Mouse (Mus musculus): ENCODE measurements around the gene Aaed1. TPM values are rescaled to one million over a fixed set of nuclear protein-coding genes. Genes with fewer than 3 reads are reported as not detected.

The Aaed1 gene
- polyA plus RNA-seq, 1 experiment, result 15.6 TPM

GRCm38 (mm10) chr13:64240626-64241025 is 71.9 kb downstream of the Aaed1 start:
- Histone ChIP-seq H3K27me3 (ENCODE audit: control insufficient read depth, insufficient read depth, low read length) (no peaks in the 10 kb centered on the region), H3K27ac (ENCODE audit: control insufficient read depth, insufficient read depth, low read depth, low read length) (no peak overlapping the region), H3K36me3 (ENCODE audit: control insufficient read depth, insufficient read depth, low read length) (no peaks in the 10 kb centered on the region), H3K4me3 (ENCODE audit: control insufficient read depth, low read depth, low read length) (no peak overlapping the region), H3K4me1 (ENCODE audit: control insufficient read depth, insufficient read depth, low read length) (no peaks in the 10 kb centered on the region)
- no peak for TF ChIP-seq CTCF (IDR thresholded peaks at IDR 0.05; ENCODE audit: control insufficient read depth, insufficient read depth, insufficient replicate concordance, low read depth, low read length)
- TF ChIP-seq POLR2A (IDR thresholded peaks at IDR 0.05; ENCODE audit: control insufficient read depth, low read depth, low read length), result no peak

- Histone ChIP-seq H3K27me3 (ENCODE audit: control insufficient read depth, insufficient read depth, low read length) (no peaks in the 10 kb centered on the region), H3K4me3 (ENCODE audit: control insufficient read depth, low read depth, low read length) (no peak overlapping the region), H3K4me1 (ENCODE audit: control insufficient read depth, insufficient read depth, low read length) (no peaks in the 10 kb centered on the region), H3K36me3 (ENCODE audit: control insufficient read depth, insufficient read depth, low read length) (no peaks in the 10 kb centered on the region), H3K27ac (ENCODE audit: control insufficient read depth, insufficient read depth, low read depth, low read length) (no peak overlapping the region)
- no peak for TF ChIP-seq CTCF (IDR thresholded peaks at IDR 0.05; ENCODE audit: control insufficient read depth, insufficient read depth, insufficient replicate concordance, low read depth, low read length)
- no peak for TF ChIP-seq POLR2A (IDR thresholded peaks at IDR 0.05; ENCODE audit: control insufficient read depth, low read depth, low read length)
Measured at GRCm38 (mm10) chr13:64237681-64238157, 74.8 kb downstream of the Aaed1 start.

- H3K4me3 ChIP-seq (ENCODE audit: control insufficient read depth, low read depth, low read length), result no peak overlapping the region
- H3K36me3 ChIP-seq (ENCODE audit: control insufficient read depth, insufficient read depth, low read length), result no peaks in the 10 kb centered on the region
- no peaks in the 10 kb centered on the region for H3K4me1 ChIP-seq (ENCODE audit: control insufficient read depth, insufficient read depth, low read length)
- no peaks in the 10 kb centered on the region for H3K27me3 ChIP-seq (ENCODE audit: control insufficient read depth, insufficient read depth, low read length)
- no peak overlapping the region for H3K27ac ChIP-seq (ENCODE audit: control insufficient read depth, insufficient read depth, low read depth, low read length)
- TF ChIP-seq CTCF (IDR thresholded peaks at IDR 0.05; ENCODE audit: control insufficient read depth, insufficient read depth, insufficient replicate concordance, low read depth, low read length) (no peak), POLR2A (IDR thresholded peaks at IDR 0.05; ENCODE audit: control insufficient read depth, low read depth, low read length) (no peak)
Measured at GRCm38 (mm10) chr13:64237000-64237680, 75.4 kb downstream of the Aaed1 start.

- no peak for TF ChIP-seq POLR2A (IDR thresholded peaks at IDR 0.05; ENCODE audit: control insufficient read depth, low read depth, low read length)
- no peaks in the 10 kb centered on the region for H3K36me3 ChIP-seq (ENCODE audit: control insufficient read depth, insufficient read depth, low read length)
- H3K27me3 ChIP-seq (ENCODE audit: control insufficient read depth, insufficient read depth, low read length), result no peaks in the 10 kb centered on the region
- no peak overlapping the region for H3K4me3 ChIP-seq (ENCODE audit: control insufficient read depth, low read depth, low read length)
- H3K4me1 ChIP-seq (ENCODE audit: control insufficient read depth, insufficient read depth, low read length), result no peaks in the 10 kb centered on the region
- H3K27ac ChIP-seq (ENCODE audit: control insufficient read depth, insufficient read depth, low read depth, low read length), result 0 out of 2 replicates have a peak overlapping the region, but pooled peaks have one; percentile 4
Measured at GRCm38 (mm10) chr13:64235777-64236176, 76.7 kb downstream of the Aaed1 start.

GRCm38 (mm10) chr13:64235062-64235715 is 77.3 kb downstream of the Aaed1 start:
- no peak for TF ChIP-seq POLR2A (IDR thresholded peaks at IDR 0.05; ENCODE audit: control insufficient read depth, low read depth, low read length)
- TF ChIP-seq CTCF (IDR thresholded peaks at IDR 0.05; ENCODE audit: control insufficient read depth, insufficient read depth, insufficient replicate concordance, low read depth, low read length), result no peak
- Histone ChIP-seq H3K36me3 (ENCODE audit: control insufficient read depth, insufficient read depth, low read length) (no peaks in the 10 kb centered on the region), H3K27ac (ENCODE audit: control insufficient read depth, insufficient read depth, low read depth, low read length) (no peak overlapping the region), H3K4me1 (ENCODE audit: control insufficient read depth, insufficient read depth, low read length) (no peaks in the 10 kb centered on the region), H3K4me3 (ENCODE audit: control insufficient read depth, low read depth, low read length) (no peak overlapping the region), H3K27me3 (ENCODE audit: control insufficient read depth, insufficient read depth, low read length) (no peaks in the 10 kb centered on the region)

- no peaks in the 10 kb centered on the region for H3K27me3 ChIP-seq (ENCODE audit: control insufficient read depth, insufficient read depth, low read length)
- H3K36me3 ChIP-seq (ENCODE audit: control insufficient read depth, insufficient read depth, low read length), result no peaks in the 10 kb centered on the region
- no peak overlapping the region for H3K27ac ChIP-seq (ENCODE audit: control insufficient read depth, insufficient read depth, low read depth, low read length)
- no peaks in the 10 kb centered on the region for H3K4me1 ChIP-seq (ENCODE audit: control insufficient read depth, insufficient read depth, low read length)
- TF ChIP-seq CTCF (IDR thresholded peaks at IDR 0.05; ENCODE audit: control insufficient read depth, insufficient read depth, insufficient replicate concordance, low read depth, low read length), result no peak
- TF ChIP-seq POLR2A (IDR thresholded peaks at IDR 0.05; ENCODE audit: control insufficient read depth, low read depth, low read length), result no peak
- H3K4me3 ChIP-seq (ENCODE audit: control insufficient read depth, low read depth, low read length), result no peak overlapping the region
Measured at GRCm38 (mm10) chr13:64233139-64233538, 79.4 kb downstream of the Aaed1 start.

- H3K36me3 ChIP-seq (ENCODE audit: control insufficient read depth, insufficient read depth, low read length), result no peaks in the 10 kb centered on the region
- no peak overlapping the region for H3K4me3 ChIP-seq (ENCODE audit: control insufficient read depth, low read depth, low read length)
- H3K4me1 ChIP-seq (ENCODE audit: control insufficient read depth, insufficient read depth, low read length), result no peaks in the 10 kb centered on the region
- no peak overlapping the region for H3K27ac ChIP-seq (ENCODE audit: control insufficient read depth, insufficient read depth, low read depth, low read length)
- no peaks in the 10 kb centered on the region for H3K27me3 ChIP-seq (ENCODE audit: control insufficient read depth, insufficient read depth, low read length)
- TF ChIP-seq CTCF (IDR thresholded peaks at IDR 0.05; ENCODE audit: control insufficient read depth, insufficient read depth, insufficient replicate concordance, low read depth, low read length) (no peak), POLR2A (IDR thresholded peaks at IDR 0.05; ENCODE audit: control insufficient read depth, low read depth, low read length) (no peak)
Measured at GRCm38 (mm10) chr13:64226725-64227124, 85.8 kb downstream of the Aaed1 start.

All from testis, adult 2 months (tissue).